Mouse (Mus musculus): ENCODE data around the gene Daam1. TPM values are rescaled to one million over a fixed set of nuclear protein-coding genes. Genes with fewer than 3 reads are reported as not detected.

Gene Daam1
- 11.6 and 12.7 TPM in 2 replicates for polyA plus RNA-seq (2012; rRNA removed)

DNA sequence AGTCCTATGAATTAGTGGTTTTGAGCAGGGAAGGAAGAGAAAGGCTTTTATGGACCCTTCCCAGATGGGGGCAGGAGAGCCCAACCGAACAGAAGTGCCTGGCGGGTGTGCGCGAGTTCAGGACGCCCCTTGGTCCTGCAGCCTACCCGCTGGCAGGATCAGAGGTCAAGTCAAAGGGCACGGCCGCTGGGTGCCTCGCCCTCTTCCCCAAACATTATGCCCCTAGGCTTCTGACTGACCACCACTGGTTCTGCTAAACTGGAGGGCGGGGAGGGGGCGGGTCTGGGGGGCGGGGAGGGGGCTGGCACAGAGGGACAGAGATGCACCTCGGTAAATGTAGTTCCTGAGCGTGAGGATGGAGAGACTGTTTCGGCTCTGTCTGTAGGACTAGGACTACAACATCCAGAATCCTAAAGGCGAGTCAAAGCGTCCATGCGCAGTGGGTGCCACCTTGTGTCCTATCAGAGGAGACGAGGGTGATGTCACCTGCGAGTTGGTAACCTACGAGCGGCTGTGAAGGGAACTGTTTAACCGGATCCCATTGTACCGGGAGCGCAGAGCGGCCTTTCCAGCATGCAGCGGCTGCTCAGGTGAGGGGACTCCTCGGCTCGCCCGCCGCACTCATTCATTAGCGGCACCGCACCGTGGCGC is at the start of gene Daam1:
Daam1 (plus strand) TSS at position 472 of the 651 bp plus-strand sequence.

Other genes starting within 250 kb of the Daam1 start
- 0.48 and 0.58 TPM in 2 replicates for gene Gpr135, start 240.0 kb downstream of the Daam1 start, polyA plus RNA-seq (2012; rRNA removed)